ENCODE assay signal across 9 mouse cellular contexts in genomic region chr3:109309317-109310265, GRCm38 (mm10). TPM values are rescaled to one million over a fixed set of nuclear protein-coding genes. Genes with fewer than 3 reads are reported as not detected.
DNase-seq lines count a peak whose midpoint lies in the region; ATAC-seq lines count a peak whose summit lies in the region.
"Had no signal": no experiment of that assay in that cellular context is flagged by ENCODE, and none has a peak within 500 bp of the region (broad histone marks: within the 10 kb centered on the region; RNA-seq: fewer than 3 reads in every experiment).

No protein-coding gene starts in this region.

- no peaks in the 10 kb centered on the region for H3K9me3 ChIP-seq in embryonic facial prominence, embryonic 12.5 days
- no peaks in the 10 kb centered on the region for H3K9me3 ChIP-seq in heart, embryonic 13.5 days
- no peaks in the 10 kb centered on the region for H3K9me3 ChIP-seq in limb, embryonic 10.5 days (replicated peaks)
- no peaks in the 10 kb centered on the region for H3K9me3 ChIP-seq in midbrain, embryonic 15.5 days

- no peaks in the 10 kb centered on the region for H3K36me3 ChIP-seq in embryonic facial prominence, embryonic 12.5 days
- no peaks in the 10 kb centered on the region for H3K36me3 ChIP-seq in heart, embryonic 13.5 days
- no peaks in the 10 kb centered on the region for H3K36me3 ChIP-seq in limb, embryonic 10.5 days
- H3K36me3 ChIP-seq in midbrain, embryonic 15.5 days (replicated peaks), result no peaks in the 10 kb centered on the region

- no peak overlapping the region for H3K4me3 ChIP-seq in embryonic facial prominence, embryonic 12.5 days
- no peak overlapping the region for H3K4me3 ChIP-seq in heart, embryonic 13.5 days
- no peak overlapping the region for H3K4me3 ChIP-seq in limb, embryonic 10.5 days
- H3K4me3 ChIP-seq in midbrain, embryonic 15.5 days, result no peak overlapping the region

- H3K9ac ChIP-seq in embryonic facial prominence, embryonic 12.5 days, result no peak overlapping the region
- H3K9ac ChIP-seq in heart, embryonic 13.5 days, result no peak overlapping the region
- H3K9ac ChIP-seq in midbrain, embryonic 15.5 days, result no peak overlapping the region

- ATAC-seq in embryonic facial prominence, embryonic 12.5 days (ENCODE audit: insufficient number of reproducible peaks, insufficient read depth, low FRiP score, low TSS enrichment), result peak; percentile 53; the same call in 1 of the 2 replicates
- no peak for ATAC-seq in heart, embryonic 13.5 days (ENCODE audit: extremely low read depth, insufficient number of reproducible peaks, low FRiP score, low TSS enrichment)
- ATAC-seq in monocyte, adult 5-6 weeks (replicated peaks; ENCODE audit: insufficient number of reproducible peaks, low FRiP score, low TSS enrichment, poor library complexity, severe bottlenecking), result no peak
- no peak for ATAC-seq in midbrain, embryonic 15.5 days (replicated peaks)
- ATAC-seq: activated CD4-positive, CD25-positive, alpha-beta regulatory T cell, adult 4 months had no signal

- DNase-seq in Muller cell, postnatal 12 days (ENCODE audit: inconsistent ontology term), result peak; percentile 62
- DNase-seq in limb, embryonic 10.5 days (ENCODE audit: low spot score), result peak; percentile 32
- DNase-seq in MN1 (ENCODE audit: low spot score), result no peak
- no peak for DNase-seq in layer of hippocampus, postnatal 10 days (ENCODE audit: low spot score in 2 of 2)

- H3K27me3 ChIP-seq in embryonic facial prominence, embryonic 12.5 days, result no peaks in the 10 kb centered on the region
- H3K27me3 ChIP-seq in heart, embryonic 13.5 days (replicated peaks), result 0 out of 2 replicates have a peak, but pooled peaks cover 3% of the 10 kb centered on the region
- no peaks in the 10 kb centered on the region for H3K27me3 ChIP-seq in limb, embryonic 10.5 days (ENCODE audit: low read depth, poor library complexity, severe bottlenecking)
- no peaks in the 10 kb centered on the region for H3K27me3 ChIP-seq in midbrain, embryonic 15.5 days (replicated peaks)

- no peak overlapping the region for H3K27ac ChIP-seq in embryonic facial prominence, embryonic 12.5 days
- peak overlapping the region; percentile 30 for H3K27ac ChIP-seq in heart, embryonic 13.5 days (replicated peaks)
- H3K27ac ChIP-seq in limb, embryonic 10.5 days, result no peak overlapping the region
- no peak overlapping the region for H3K27ac ChIP-seq in midbrain, embryonic 15.5 days

- 0 out of 2 replicates have a peak, but pooled peaks cover 8% of the 10 kb centered on the region for H3K4me1 ChIP-seq in embryonic facial prominence, embryonic 12.5 days
- H3K4me1 ChIP-seq in heart, embryonic 13.5 days, result peaks cover 21% of the 10 kb centered on the region
- peaks cover 8% of the 10 kb centered on the region for H3K4me1 ChIP-seq in limb, embryonic 10.5 days
- 0 out of 2 replicates have a peak, but pooled peaks cover 7% of the 10 kb centered on the region for H3K4me1 ChIP-seq in midbrain, embryonic 15.5 days

- H3K4me2 ChIP-seq in embryonic facial prominence, embryonic 12.5 days (replicated peaks), result no peak overlapping the region
- H3K4me2 ChIP-seq in heart, embryonic 13.5 days, result peak overlapping the region; percentile 15; the same call in 1 of the 2 replicates
- no peak overlapping the region for H3K4me2 ChIP-seq in midbrain, embryonic 15.5 days

- whole genome bisulfite sequencing in embryonic facial prominence, embryonic 12.5 days, result 72% methylated on average over 18 of the region's 18 CpGs
- WGBS in heart, embryonic 13.5 days, result 57% methylated on average over 18 of the region's 18 CpGs
- WGBS in limb, embryonic 10.5 days, result 85% methylated on average over 18 of the region's 18 CpGs
- WGBS in midbrain, embryonic 15.5 days, result 89% methylated on average over 18 of the region's 18 CpGs

RNA-seq across cellular contexts. Expression of gene Vav3, which starts 30.9 kb away (rescaled TPM):
- polyA plus RNA-seq in embryonic facial prominence, embryonic 12.5 days (2016; fragmentation: Nextera tagmentation; extraction: Ambion mirVana), result 7.9 and 8.7 TPM in 2 replicates
- polyA plus RNA-seq in heart, embryonic 13.5 days (2015; fragmentation: Nextera tagmentation; extraction: Ambion mirVana), result 7.4 and 7.5 TPM in 2 replicates
- 3.0 and 3.4 TPM in 2 replicates for polyA plus RNA-seq in limb, embryonic 10.5 days (2016; fragmentation: Nextera tagmentation; extraction: Ambion mirVana)
- total RNA-seq in monocyte, adult 5-6 weeks (2017), result 78.0 to 89.2 TPM (median 78.1 TPM) in 3 replicates
- total RNA-seq in layer of hippocampus, postnatal 10 days (2021), result 1 to 10 TPM; 7.0 to 8.1 TPM
- polyA plus RNA-seq in midbrain, embryonic 15.5 days (2015; fragmentation: Nextera tagmentation; extraction: Ambion mirVana), result 24.3 and 25.4 TPM in 2 replicates

Comparison
In these comparisons a context has a peak if more than half of its experiments do, and no peak if none do; other contexts are left out.
1. DNase-seq: peak in Muller cell, postnatal 12 days (single experiment) and limb, embryonic 10.5 days (single experiment); none in MN1 (single experiment) and layer of hippocampus, postnatal 10 days (0 of 2).